Mouse (Mus musculus) kidney, adult 2 months (tissue): Measurements from ENCODE around the gene Acacb.

Experiments used
- CTCF ChIP-seq: fragments of 200-500 bp; conservative IDR thresholded peaks from 2 replicates; pipeline ENCODE4 v1.5.1; 2011; ENCODE audit warnings: low read depth, mild to moderate bottlenecking, control low read depth, low read length, moderate library complexity, mixed read lengths; ENCODE audit not compliant: insufficient read depth, insufficient read length
- POLR2A ChIP-seq: fragments of 200-500 bp; IDR thresholded peaks from one replicate; pipeline ENCODE4 v1.6.1; 2011; ENCODE audit warnings: low read depth, low read length, control low read depth

DNA sequence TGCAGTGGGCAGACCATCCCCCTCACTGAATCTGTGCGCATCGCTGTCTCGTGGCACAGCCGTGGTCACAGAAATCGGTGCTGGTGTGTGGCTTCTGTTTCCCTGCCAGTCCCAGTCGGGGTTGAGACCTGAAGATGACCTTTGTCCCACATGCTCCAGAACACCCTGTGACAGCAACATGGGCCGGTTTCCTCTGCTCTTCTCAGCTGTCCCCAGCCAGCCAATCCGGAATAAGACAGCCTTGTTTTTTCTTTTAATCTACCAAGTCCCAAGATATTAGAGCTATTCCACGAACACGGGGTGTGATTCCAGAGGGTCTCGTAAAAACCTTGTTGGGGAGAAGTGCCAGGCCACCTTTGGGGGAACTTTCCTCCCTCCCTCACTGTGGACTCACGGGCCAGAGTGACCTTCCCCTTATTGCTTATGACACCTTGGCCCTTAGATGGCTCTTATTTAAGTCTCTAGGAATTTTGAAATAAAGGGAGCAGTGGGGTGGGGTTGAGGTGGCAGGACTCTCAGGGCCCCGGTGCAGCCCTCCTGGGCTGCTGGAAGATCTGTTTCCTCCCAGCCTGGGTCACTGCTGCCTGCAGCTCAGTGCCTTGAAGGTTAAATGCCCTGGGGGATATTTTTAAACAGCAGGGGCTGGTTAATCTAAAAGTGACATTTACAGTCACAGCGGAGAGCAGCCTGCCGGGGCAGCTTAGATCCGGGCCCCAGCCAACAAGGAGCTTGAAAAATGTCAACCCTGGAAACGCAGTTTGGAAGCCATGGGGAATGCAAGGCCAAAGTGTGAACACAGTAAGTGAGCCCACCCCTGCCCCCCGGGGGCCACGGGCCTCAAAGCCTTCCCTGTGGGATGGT, at the start of gene Acacb:
- no peak for TF ChIP-seq POLR2A
- TF ChIP-seq CTCF = no peak
